Mouse (Mus musculus) bone marrow macrophage, adult 2 months (primary cell): ENCODE measurements around the gene Smarcc1.

Source experiments
- CTCF ChIP-seq: IDR thresholded peaks from 2 replicates; pipeline ENCODE4 v1.5.1; 2012; ENCODE audit warnings: low read depth, mild to moderate bottlenecking, low read length, moderate library complexity
- POLR2A ChIP-seq: IDR thresholded peaks from 2 replicates; pipeline ENCODE4 v1.6.1; 2012; ENCODE audit warnings: mild to moderate bottlenecking, low read depth, low read length, borderline replicate concordance

DNA sequence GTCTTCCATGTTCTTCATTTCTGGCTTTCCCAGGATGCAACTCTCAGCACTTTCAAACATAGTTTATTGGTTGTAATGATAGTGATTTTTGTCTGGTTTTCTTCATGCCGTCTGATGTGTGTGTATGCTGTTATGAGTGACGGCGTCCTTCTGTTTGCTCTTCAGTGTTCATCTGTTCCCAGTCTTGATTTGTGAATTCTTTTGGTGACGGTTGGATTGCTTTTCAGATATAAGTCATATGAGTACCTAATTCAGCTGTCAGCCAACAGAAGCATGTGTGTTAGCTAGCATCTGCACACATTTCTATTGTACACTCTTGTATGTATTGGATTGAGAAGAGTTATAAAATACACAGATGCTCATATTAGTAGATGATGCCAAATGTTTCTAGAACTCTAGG, 106.8 kb downstream of the Smarcc1 start:
- TF ChIP-seq CTCF (no peak), POLR2A (no peak)
